Mouse (Mus musculus): Measurements from ENCODE around the gene Chst5. TPM values are rescaled to one million over a fixed set of nuclear protein-coding genes. Genes with fewer than 3 reads are reported as not detected.
"Not testable (repeated sequence)": the region's sequence is repeated elsewhere in the genome, so short reads cannot be mapped to it uniquely, and the experiment has no call there.

The Chst5 gene
- polyA plus RNA-seq, 1 experiment from 2014 or later = 2.0 TPM

DNA sequence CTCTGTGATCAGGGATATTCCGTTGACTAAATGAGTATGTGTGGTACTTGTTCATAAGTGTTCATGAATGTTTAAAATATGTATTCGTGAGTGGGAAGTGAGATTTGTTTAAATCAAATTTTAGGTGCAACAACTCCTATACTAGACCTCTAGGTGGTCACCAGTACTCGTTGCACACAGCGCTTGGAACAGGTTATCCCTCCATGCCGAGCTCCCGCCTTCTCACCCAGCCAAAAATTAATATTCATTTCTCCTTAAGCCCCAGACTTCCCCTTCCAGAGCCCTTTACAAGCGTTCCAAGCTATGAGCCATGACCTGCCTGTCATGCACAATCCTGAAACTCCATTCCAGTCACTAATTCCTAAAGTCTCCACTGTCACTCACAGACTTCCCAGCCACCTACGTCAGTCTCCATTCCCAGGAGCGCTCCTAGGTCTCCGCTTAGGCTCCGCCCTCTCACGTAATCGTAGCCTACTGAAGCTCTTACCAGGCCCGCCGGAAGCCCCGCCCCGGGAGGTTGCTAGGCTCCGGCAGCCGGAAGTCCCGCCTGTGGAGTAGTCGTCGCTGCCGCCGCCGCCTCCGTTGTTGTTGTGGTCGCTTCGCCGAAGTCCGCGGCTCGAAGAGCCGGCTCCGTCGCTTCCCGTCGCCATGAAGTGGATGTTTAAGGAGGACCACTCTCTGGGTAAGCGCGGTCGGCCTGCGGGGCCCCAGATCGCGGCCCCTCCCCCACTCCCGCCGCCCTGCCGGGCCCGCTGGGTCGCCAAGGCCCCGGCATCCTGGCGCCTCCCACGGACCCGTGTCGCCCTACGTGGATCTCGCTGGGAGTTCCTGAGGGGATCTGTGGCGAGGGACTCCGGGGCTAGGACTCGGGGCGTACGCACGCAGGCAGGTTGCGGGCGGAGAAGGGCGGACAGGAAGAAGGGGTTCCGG is 30.2 kb upstream of the Chst5 start, which contains the start of gene Gabarapl2:
Gene Gabarapl2, plus strand, starts transcription at position 533 of the 930 bp plus-strand sequence.
- H3K36me3 ChIP-seq = peaks cover 15% of the 10 kb centered on the region; the same call in 1 of the 2 replicates
- WGBS = under 1% methylated on average over 65 of the region's 65 CpGs

GRCm38 (mm10) chr8:111939516-111940142 is 29.4 kb upstream of the Chst5 start:
- ATAC-seq (ENCODE audit: insufficient read depth, low FRiP score, low read depth) = peak; percentile 90
- peaks cover 18% of the 10 kb centered on the region for H3K4me1 ChIP-seq
- peak overlapping the region; percentile 87 for H3K4me3 ChIP-seq (replicated peaks)
- H3K36me3 ChIP-seq = 0 out of 2 replicates have a peak, but pooled peaks cover 11% of the 10 kb centered on the region
- peak overlapping the region; percentile 83 for H3K27ac ChIP-seq
- H3K4me2 ChIP-seq = peak overlapping the region; percentile 96
- no peaks in the 10 kb centered on the region for H3K27me3 ChIP-seq (replicated peaks)
- no peak overlapping the region for H3K9ac ChIP-seq
- 3% methylated on average over 10 of the region's 10 CpGs for WGBS
- no peaks in the 10 kb centered on the region for H3K9me3 ChIP-seq

More for the DNA sequence above, 30.2 kb upstream of the Chst5 start, which contains the start of gene Gabarapl2:
- H3K4me1 ChIP-seq = peaks cover 18% of the 10 kb centered on the region
- H3K9ac ChIP-seq = peak within 1 kb of the TSS; percentile 67
- peak within 1 kb of the TSS; percentile 83 for H3K27ac ChIP-seq
- ATAC-seq (ENCODE audit: insufficient read depth, low FRiP score, low read depth) = peak; percentile 96
- peak within 1 kb of the TSS; percentile 96 for H3K4me2 ChIP-seq
- peak within 1 kb of the TSS; percentile 87 for H3K4me3 ChIP-seq (replicated peaks)
- H3K27me3 ChIP-seq (replicated peaks) = no peaks in the 10 kb centered on the region
- no peaks in the 10 kb centered on the region for H3K9me3 ChIP-seq

- H3K27ac ChIP-seq; H3K27me3 ChIP-seq (replicated peaks); H3K36me3 ChIP-seq; ATAC-seq (ENCODE audit: insufficient read depth, low FRiP score, low read depth); H3K9me3 ChIP-seq; H3K9ac ChIP-seq; H3K4me2 ChIP-seq; H3K4me3 ChIP-seq (replicated peaks): not testable (repeated sequence)
- H3K4me1 ChIP-seq = peaks cover 18% of the 10 kb centered on the region
- WGBS = 89% methylated on average over 9 of the region's 9 CpGs
These were observed 28.1 kb upstream of the Chst5 start for GRCm38 (mm10) chr8:111938076-111938985.

DNA sequence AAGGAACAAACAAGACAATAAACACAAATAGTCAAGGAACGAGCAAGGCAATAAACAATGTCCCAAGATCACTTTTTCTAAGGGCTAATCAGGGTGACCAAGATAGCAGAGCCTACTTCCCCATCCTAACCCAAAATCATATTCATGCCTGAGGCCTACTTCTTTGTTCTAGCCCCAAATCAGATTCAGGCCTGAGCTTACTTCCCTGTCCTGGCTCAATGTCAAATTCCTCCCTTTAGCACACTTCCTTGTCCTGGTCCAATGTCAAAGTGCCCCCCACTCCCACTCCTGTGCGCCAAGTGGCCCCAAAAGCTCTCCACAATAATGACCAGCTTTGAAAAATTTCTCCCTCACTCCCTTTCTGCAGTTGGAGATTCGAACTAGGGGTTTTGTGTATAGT is 26.9 kb upstream of the Chst5 start:
- peaks cover 26% of the 10 kb centered on the region for H3K4me1 ChIP-seq
- no peaks in the 10 kb centered on the region for H3K27me3 ChIP-seq (replicated peaks)
- no peaks in the 10 kb centered on the region for H3K9me3 ChIP-seq
- no peak for ATAC-seq (ENCODE audit: insufficient read depth, low FRiP score, low read depth)
- H3K9ac ChIP-seq = no peak overlapping the region
- no peaks in the 10 kb centered on the region for H3K36me3 ChIP-seq
- H3K4me2 ChIP-seq = no peak overlapping the region
- 76% methylated on average over 3 of the region's 3 CpGs for WGBS
- no peak overlapping the region for H3K4me3 ChIP-seq (replicated peaks)
- H3K27ac ChIP-seq = no peak overlapping the region

GRCm38 (mm10) chr8:111934201-111934600 is 24.0 kb upstream of the Chst5 start:
- Histone ChIP-seq H3K27ac (no peak overlapping the region), H3K9me3 (no peaks in the 10 kb centered on the region), H3K27me3 (replicated peaks) (no peaks in the 10 kb centered on the region), H3K9ac (no peak overlapping the region), H3K4me1 (peaks cover 12% of the 10 kb centered on the region), H3K4me3 (replicated peaks) (no peak overlapping the region), H3K4me2 (no peak overlapping the region), H3K36me3 (no peaks in the 10 kb centered on the region)
- ATAC-seq (ENCODE audit: insufficient read depth, low FRiP score, low read depth) = no peak
- WGBS = 89% methylated on average over 2 of the region's 2 CpGs

DNA sequence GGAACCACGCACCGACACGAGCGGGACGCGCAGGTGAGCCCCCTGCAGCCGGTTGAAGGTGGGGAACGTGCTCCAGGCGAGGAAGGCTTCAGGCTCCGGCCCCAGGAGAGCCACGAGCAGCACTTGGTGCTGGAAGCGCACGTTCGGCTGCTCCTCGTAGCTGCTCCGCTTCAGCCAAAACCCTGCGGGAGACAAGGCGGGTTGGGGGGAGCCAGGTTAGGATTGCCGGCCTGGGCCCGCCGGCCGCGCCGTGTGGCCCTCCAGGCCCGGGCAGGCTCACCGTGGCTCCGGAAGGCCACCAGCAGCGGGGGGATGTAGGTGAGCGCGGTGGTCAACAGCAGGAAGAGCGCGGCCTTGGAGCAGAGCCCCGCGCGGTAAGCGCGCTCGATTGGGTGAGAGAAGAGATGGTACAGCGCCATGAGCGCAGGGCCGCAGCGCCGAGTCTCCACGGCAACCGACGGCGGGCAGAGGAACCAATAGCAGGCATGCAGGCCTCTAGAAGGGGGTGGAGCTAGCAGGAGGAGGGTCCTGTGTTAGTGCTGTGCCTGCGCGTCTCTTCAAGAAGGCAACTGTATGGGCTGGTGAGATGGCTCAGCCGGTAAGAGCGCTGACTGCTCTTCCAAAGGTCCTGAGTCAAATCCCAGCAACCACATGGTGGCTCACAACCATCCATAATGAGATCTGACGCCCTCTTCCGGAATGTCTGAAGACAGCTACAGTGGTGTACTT is 23.3 kb upstream of the Chst5 start, which contains the start of gene Tmem231:
Gene Tmem231, minus strand, starts transcription at position 534 of the 729 bp plus-strand sequence.
- Histone ChIP-seq H3K4me2 (peak within 1 kb of the TSS; percentile 96), H3K9me3 (no peaks in the 10 kb centered on the region), H3K4me3 (replicated peaks) (peak within 1 kb of the TSS; percentile 66), H3K27ac (peak within 1 kb of the TSS; percentile 79), H3K36me3 (no peaks in the 10 kb centered on the region), H3K4me1 (peaks cover 12% of the 10 kb centered on the region), H3K27me3 (replicated peaks) (no peaks in the 10 kb centered on the region), H3K9ac (peak within 1 kb of the TSS; percentile 60)
- WGBS = under 1% methylated on average over 53 of the region's 53 CpGs
- peak; percentile 97 for ATAC-seq (ENCODE audit: insufficient read depth, low FRiP score, low read depth)

- peak overlapping the region; percentile 96 for H3K4me2 ChIP-seq
- no peaks in the 10 kb centered on the region for H3K36me3 ChIP-seq
- peaks cover 12% of the 10 kb centered on the region for H3K4me1 ChIP-seq
- no peaks in the 10 kb centered on the region for H3K9me3 ChIP-seq
- WGBS = 24% methylated on average over 19 of the region's 19 CpGs
- peak overlapping the region; percentile 60 for H3K9ac ChIP-seq
- H3K27me3 ChIP-seq (replicated peaks) = no peaks in the 10 kb centered on the region
- H3K4me3 ChIP-seq (replicated peaks) = peak overlapping the region; percentile 66
- peak overlapping the region; percentile 79; the same call in 1 of the 2 replicates for H3K27ac ChIP-seq
- ATAC-seq (ENCODE audit: insufficient read depth, low FRiP score, low read depth) = peak; percentile 66; the same call in 1 of the 2 replicates
These were observed 22.5 kb upstream of the Chst5 start for GRCm38 (mm10) chr8:111932580-111933336.

DNA sequence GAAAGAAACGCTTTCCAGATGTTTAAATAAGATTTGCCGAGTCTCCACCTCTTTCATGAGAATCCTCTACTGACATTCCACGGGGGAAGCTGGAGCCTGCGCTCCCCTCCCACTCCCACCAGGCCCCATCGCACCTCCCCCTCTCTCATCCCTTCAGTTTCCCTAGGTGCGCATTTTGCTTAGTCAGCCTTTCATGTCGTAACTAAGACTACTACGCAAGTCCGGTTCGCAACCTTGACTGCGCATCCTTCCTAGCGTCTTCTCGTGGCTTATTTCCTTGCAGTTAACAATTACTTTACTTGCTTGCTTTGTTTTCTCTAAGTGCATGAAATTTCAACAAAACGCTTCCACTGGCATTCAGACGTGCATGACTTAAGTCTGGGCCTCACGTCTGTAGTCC is 21.5 kb upstream of the Chst5 start:
- Histone ChIP-seq H3K4me3 (replicated peaks) (no peak overlapping the region), H3K9me3 (no peaks in the 10 kb centered on the region), H3K4me2 (no peak overlapping the region), H3K4me1 (peaks cover 12% of the 10 kb centered on the region), H3K36me3 (no peaks in the 10 kb centered on the region), H3K27me3 (replicated peaks) (no peaks in the 10 kb centered on the region), H3K27ac (no peak overlapping the region), H3K9ac (no peak overlapping the region)
- no peak for ATAC-seq (ENCODE audit: insufficient read depth, low FRiP score, low read depth)
- 70% methylated on average over 16 of the region's 16 CpGs for WGBS

- no peaks in the 10 kb centered on the region for H3K9me3 ChIP-seq
- no peak overlapping the region for H3K4me2 ChIP-seq
- no peaks in the 10 kb centered on the region for H3K36me3 ChIP-seq
- H3K27ac ChIP-seq = no peak overlapping the region
- WGBS = 53% methylated on average over 8 of the region's 8 CpGs
- no peak overlapping the region for H3K9ac ChIP-seq
- no peak overlapping the region for H3K4me3 ChIP-seq (replicated peaks)
- H3K27me3 ChIP-seq (replicated peaks) = no peaks in the 10 kb centered on the region
- peaks cover 12% of the 10 kb centered on the region for H3K4me1 ChIP-seq
- peak; percentile 66; the same call in 1 of the 2 replicates for ATAC-seq (ENCODE audit: insufficient read depth, low FRiP score, low read depth)
These were observed 19.5 kb upstream of the Chst5 start for GRCm38 (mm10) chr8:111929648-111930344.

DNA sequence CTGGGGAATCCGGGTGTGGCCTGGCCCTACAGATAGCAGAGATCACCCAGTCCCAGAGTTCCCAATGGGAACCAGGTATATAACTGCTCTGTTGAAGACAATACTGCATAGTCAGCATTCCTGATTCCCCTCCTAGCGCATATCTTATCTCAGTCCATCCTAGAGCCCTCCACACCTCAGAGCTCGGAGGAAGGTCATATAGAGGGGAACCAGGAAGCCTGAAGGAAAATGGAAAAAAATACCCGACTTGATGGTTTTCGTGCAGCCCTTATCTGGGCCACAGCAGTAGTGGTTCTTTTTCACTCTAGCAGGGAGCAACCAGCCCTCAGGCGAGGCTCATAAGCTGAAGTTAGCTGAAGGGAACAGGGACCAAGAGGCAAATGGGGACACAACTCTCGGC is 14.7 kb upstream of the Chst5 start:
- H3K36me3 ChIP-seq = no peaks in the 10 kb centered on the region
- no peaks in the 10 kb centered on the region for H3K27me3 ChIP-seq (replicated peaks)
- H3K9me3 ChIP-seq = no peaks in the 10 kb centered on the region
- H3K4me2 ChIP-seq = no peak overlapping the region
- ATAC-seq (ENCODE audit: insufficient read depth, low FRiP score, low read depth) = no peak
- no peak overlapping the region for H3K27ac ChIP-seq
- 73% methylated on average over 7 of the region's 7 CpGs for WGBS
- no peak overlapping the region for H3K4me3 ChIP-seq (replicated peaks)
- H3K4me1 ChIP-seq = 0 out of 2 replicates have a peak, but pooled peaks cover 2% of the 10 kb centered on the region
- no peak overlapping the region for H3K9ac ChIP-seq
